Mouse (Mus musculus) hindbrain, embryonic 11.5 days (tissue): ENCODE measurements around the gene Tbc1d22a. TPM values are rescaled to one million over a fixed set of nuclear protein-coding genes. Genes with fewer than 3 reads are reported as not detected.
"Not testable (repeated sequence)": the region's sequence is repeated elsewhere in the genome, so short reads cannot be mapped to it uniquely, and the experiment has no call there.

Experiments
- ATAC-seq: fragments of 200-750 bp; cut with Nextera tagmentation; 2 replicates; pipeline ENCODE4 v1.8.0; 2017; ENCODE audit warnings: mild to moderate bottlenecking, moderate TSS enrichment, moderate library complexity; ENCODE audit not compliant: low FRiP score
- DNase-seq: peaks from one replicate; pipeline ENCODE4 v3.0.0-alpha.2; 2015; ENCODE audit warnings: low spot score
- H3K27ac ChIP-seq: fragments of 300-500 bp; sonication (generic); 2 replicates; pipeline ENCODE4 v1.5.1; 2014; ENCODE audit warnings: mild to moderate bottlenecking, low read depth, low read length
- H3K27me3 ChIP-seq: fragments of 300-500 bp; sonication (generic); 2 replicates; pipeline ENCODE4 v1.6.1; 2014; ENCODE audit warnings: mild to moderate bottlenecking, low read length, moderate library complexity, mixed read lengths; ENCODE audit not compliant: control insufficient read depth, insufficient read depth
- H3K36me3 ChIP-seq: fragments of 300-500 bp; sonication (generic); 2 replicates; pipeline ENCODE4 v1.6.1; 2014; ENCODE audit warnings: mild to moderate bottlenecking, low read length, moderate library complexity, mixed read lengths; ENCODE audit not compliant: control insufficient read depth, insufficient read depth
- H3K4me1 ChIP-seq: fragments of 300-500 bp; sonication (generic); replicated peaks from 2 replicates; pipeline ENCODE4 v1.6.1; 2014; ENCODE audit warnings: low read length, mixed read lengths; ENCODE audit not compliant: control insufficient read depth, insufficient read depth
- H3K4me2 ChIP-seq: fragments of 300-500 bp; sonication (generic); replicated peaks from 2 replicates; pipeline ENCODE4 v1.6.1; 2014; ENCODE audit warnings: mild to moderate bottlenecking, low read depth, low read length
- H3K4me3 ChIP-seq: fragments of 300-500 bp; sonication (generic); 2 replicates; pipeline ENCODE4 v1.5.1; 2014; ENCODE audit warnings: low read depth, low read length
- H3K9ac ChIP-seq: fragments of 300-500 bp; sonication (generic); 2 replicates; pipeline ENCODE4 v1.6.1; 2014; ENCODE audit warnings: low read depth, low read length
- H3K9me3 ChIP-seq: fragments of 300-500 bp; sonication (generic); 2 replicates; pipeline ENCODE4 v1.6.1; 2016; ENCODE audit warnings: low read length; ENCODE audit not compliant: control insufficient read depth
- WGBS: fragments of 180-500 bp; shearing (Covaris S2); extraction: QIAGEN DNeasy Blood & Tissue Kit; methylation state at CpG from one replicate; pipeline ENCODE4 v1.1.7; 2014; 5-methylcytosine and 5-hydroxymethylcytosine counted together
- polyA plus RNA-seq: library from polyadenylated mRNA; unstranded; fragments of >200 nt; fragmentation: Nextera tagmentation; extraction: Ambion mirVana; gene quantifications from 2 replicates; pipeline ENCODE4 v1.2.1, GENCODE M21; 2014

The Tbc1d22a gene
- polyA plus RNA-seq, 1 experiment from 2014 or later = 7.3 TPM

DNA sequence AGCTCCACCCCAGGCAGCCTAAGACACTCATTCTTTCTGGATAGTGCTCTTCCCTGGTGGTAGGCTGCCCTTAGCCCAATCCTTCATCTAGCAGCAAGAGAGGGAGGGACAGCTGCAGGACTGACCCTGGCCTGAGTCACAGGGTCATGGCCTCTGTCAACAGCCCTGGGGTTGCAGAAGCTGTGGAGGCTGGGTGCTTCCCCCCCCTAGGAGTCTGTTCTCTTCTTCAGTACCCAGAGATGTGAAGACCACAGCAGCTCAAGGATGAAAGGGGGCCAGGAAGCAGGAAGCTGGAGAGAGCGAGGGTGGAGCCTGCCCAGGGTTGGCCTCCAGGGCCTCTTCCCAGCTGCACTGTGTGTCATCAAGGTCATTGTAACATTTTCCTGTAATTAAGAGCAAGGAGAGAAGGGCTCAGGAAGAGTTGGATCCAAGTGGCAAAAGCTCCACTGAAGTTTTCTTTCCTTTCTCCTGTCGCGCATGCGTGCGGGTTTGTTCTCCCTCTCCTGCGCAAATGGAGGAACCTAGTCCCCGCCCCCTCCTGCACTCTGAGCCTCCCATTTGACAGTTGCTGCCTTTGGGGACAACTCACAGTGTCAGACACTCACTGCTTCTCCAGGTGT lies 10.2 kb upstream of the Tbc1d22a start:
- ATAC-seq (no peak), DNase-seq (peak; percentile 25)
- no peak overlapping the region for H3K27ac ChIP-seq
- WGBS = 39% methylated on average over 7 of the region's 7 CpGs
- H3K9me3 ChIP-seq = no peaks in the 10 kb centered on the region
- no peaks in the 10 kb centered on the region for H3K27me3 ChIP-seq
- H3K4me2 ChIP-seq = no peak overlapping the region
- H3K36me3 ChIP-seq = no peaks in the 10 kb centered on the region
- no peaks in the 10 kb centered on the region for H3K4me1 ChIP-seq
- no peak overlapping the region for H3K4me3 ChIP-seq
- H3K9ac ChIP-seq = no peak overlapping the region

GRCm38 (mm10) chr15:86205300-86205699 lies 9.0 kb upstream of the Tbc1d22a start:
- 49% methylated on average over 2 of the region's 2 CpGs for WGBS

GRCm38 (mm10) chr15:86206385-86206784 lies 7.9 kb upstream of the Tbc1d22a start:
- no peaks in the 10 kb centered on the region for H3K27me3 ChIP-seq
- H3K27ac ChIP-seq = no peak overlapping the region
- WGBS = 69% methylated on average over 4 of the region's 4 CpGs
- ATAC-seq (no peak), DNase-seq (no peak)
- no peak overlapping the region for H3K4me3 ChIP-seq
- H3K9me3 ChIP-seq = no peaks in the 10 kb centered on the region
- H3K4me1 ChIP-seq = no peaks in the 10 kb centered on the region
- H3K36me3 ChIP-seq = no peaks in the 10 kb centered on the region
- no peak overlapping the region for H3K9ac ChIP-seq
- H3K4me2 ChIP-seq = no peak overlapping the region

More at GRCm38 (mm10) chr15:86205300-86205699, 9.0 kb upstream of the Tbc1d22a start:
- DNase-seq = peak; percentile 55
- Histone ChIP-seq H3K9me3 (no peaks in the 10 kb centered on the region), H3K4me1 (no peaks in the 10 kb centered on the region), H3K9ac (no peak overlapping the region), H3K27me3 (no peaks in the 10 kb centered on the region), H3K27ac (no peak overlapping the region), H3K36me3 (no peaks in the 10 kb centered on the region), H3K4me3 (no peak overlapping the region), H3K4me2 (no peak overlapping the region)
- no peak for ATAC-seq

- not testable (repeated sequence) for DNase-seq, H3K9ac ChIP-seq
Observed at GRCm38 (mm10) chr15:86212193-86212592, 2.1 kb upstream of the Tbc1d22a start.

GRCm38 (mm10) chr15:86214549-86215201 lies 416 bp downstream of the Tbc1d22a start:
- 15% methylated on average over 25 of the region's 25 CpGs for WGBS
- Histone ChIP-seq H3K4me2 (peak overlapping the region; percentile 79), H3K36me3 (no peaks in the 10 kb centered on the region), H3K9me3 (no peaks in the 10 kb centered on the region), H3K4me3 (peak overlapping the region; percentile 75), H3K9ac (peak overlapping the region; percentile 80), H3K27ac (no peak overlapping the region), H3K4me1 (peaks cover 3% of the 10 kb centered on the region), H3K27me3 (no peaks in the 10 kb centered on the region)
- ATAC-seq = no peak; the same call in 1 of the 2 replicates
- no peak for DNase-seq

More at GRCm38 (mm10) chr15:86212193-86212592, 2.1 kb upstream of the Tbc1d22a start:
- WGBS = 80% methylated on average over 5 of the region's 5 CpGs
- not testable (repeated sequence) for H3K4me2 ChIP-seq, H3K4me3 ChIP-seq, H3K4me1 ChIP-seq, ATAC-seq, H3K27me3 ChIP-seq, H3K9me3 ChIP-seq, H3K27ac ChIP-seq, H3K36me3 ChIP-seq

- not testable (repeated sequence) for DNase-seq, H3K9me3 ChIP-seq, H3K4me2 ChIP-seq, H3K36me3 ChIP-seq, ATAC-seq, H3K9ac ChIP-seq, H3K27ac ChIP-seq, H3K27me3 ChIP-seq, H3K4me1 ChIP-seq, H3K4me3 ChIP-seq
- WGBS = 86% methylated on average over 9 of the region's 9 CpGs
Observed at GRCm38 (mm10) chr15:86216641-86217040, 2.4 kb downstream of the Tbc1d22a start.

DNA sequence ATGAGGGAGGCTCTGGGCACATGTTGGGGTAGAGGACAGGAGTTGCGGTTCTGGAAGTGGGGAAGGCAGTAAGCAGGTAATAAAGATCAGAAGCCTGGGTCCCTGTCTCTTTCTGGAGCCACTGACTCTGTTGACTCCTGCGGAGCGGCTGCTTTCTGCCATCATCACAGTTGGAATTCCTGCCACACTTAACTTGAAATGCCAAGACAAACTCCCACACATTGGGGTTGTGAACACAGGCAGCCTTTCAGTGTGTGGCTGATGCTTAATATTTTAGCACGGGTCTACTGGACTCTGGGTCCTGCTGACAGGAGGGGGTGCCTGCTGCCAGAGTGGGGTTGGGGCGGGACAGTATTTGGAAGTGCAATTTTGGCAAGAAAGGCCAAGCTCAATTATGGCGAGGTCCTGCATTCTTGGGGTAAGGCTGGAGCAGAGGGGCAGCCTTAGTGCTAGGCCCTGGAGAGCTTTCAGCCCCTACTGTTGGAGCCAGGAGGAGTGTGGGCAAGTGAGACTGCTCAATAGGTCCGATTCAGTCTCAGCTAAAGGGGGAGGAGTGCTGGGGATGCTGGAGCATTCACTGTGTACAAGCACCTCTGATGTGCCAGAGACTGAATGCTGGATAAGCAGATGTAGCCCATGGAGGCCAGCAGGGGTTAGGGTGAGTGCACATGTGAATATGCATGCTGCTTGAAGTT lies 5.4 kb downstream of the Tbc1d22a start:
- no peak for DNase-seq
- 81% methylated on average over 7 of the region's 7 CpGs for WGBS
- no peak overlapping the region for H3K4me2 ChIP-seq
- H3K9ac ChIP-seq = no peak overlapping the region
- no peaks in the 10 kb centered on the region for H3K27me3 ChIP-seq
- ATAC-seq = no peak
- no peaks in the 10 kb centered on the region for H3K4me1 ChIP-seq
- H3K36me3 ChIP-seq = no peaks in the 10 kb centered on the region
- H3K4me3 ChIP-seq = no peak overlapping the region
- no peaks in the 10 kb centered on the region for H3K9me3 ChIP-seq
- H3K27ac ChIP-seq = no peak overlapping the region

DNA sequence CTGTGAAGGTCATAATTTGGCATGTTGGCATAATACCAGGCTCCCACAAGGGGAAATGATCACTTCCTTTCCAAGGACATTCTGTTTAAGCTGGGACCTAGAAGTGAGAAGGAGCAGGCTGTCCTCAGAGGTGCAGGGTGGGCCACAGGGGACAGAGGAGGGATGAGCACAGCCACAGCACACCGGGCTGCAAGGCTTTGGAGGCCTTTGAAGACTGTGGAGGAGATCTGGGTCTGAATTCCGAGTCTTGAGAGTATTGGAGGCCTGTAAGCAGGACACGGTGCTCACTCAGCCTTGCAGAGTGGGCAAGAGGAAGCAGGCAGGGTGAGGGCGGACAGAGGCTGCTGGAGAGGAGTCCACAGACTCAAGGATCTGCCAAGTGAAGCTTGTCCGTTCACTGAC lies 6.0 kb downstream of the Tbc1d22a start:
- Histone ChIP-seq H3K4me2 (no peak overlapping the region), H3K27ac (no peak overlapping the region), H3K36me3 (no peaks in the 10 kb centered on the region), H3K27me3 (no peaks in the 10 kb centered on the region), H3K4me1 (no peaks in the 10 kb centered on the region), H3K9me3 (no peaks in the 10 kb centered on the region), H3K9ac (no peak overlapping the region), H3K4me3 (no peak overlapping the region)
- 91% methylated on average over 5 of the region's 5 CpGs for WGBS
- DNase-seq (no peak), ATAC-seq (no peak)
